8 mouse cellular contexts compared by ENCODE assay signal in the genomic region with DNA sequence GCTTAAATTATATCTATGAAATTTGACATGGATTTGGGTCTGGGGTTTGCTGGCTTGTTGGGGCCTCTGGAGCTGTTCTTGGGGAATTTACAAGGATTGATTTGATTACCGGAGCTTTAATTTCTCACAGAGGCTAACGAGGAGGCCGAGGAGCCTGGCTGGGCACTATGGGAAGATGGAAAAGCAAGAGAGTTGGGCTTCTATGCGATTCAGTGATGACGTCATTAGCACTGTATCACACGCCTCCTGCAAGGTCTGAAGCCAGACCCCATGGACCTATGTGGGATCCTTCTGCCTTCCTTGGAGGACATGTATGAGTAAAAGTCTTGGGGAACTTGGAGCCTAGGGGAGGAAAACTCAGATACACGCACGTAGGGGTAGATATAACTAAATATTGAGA. TPM values are rescaled to one million over a fixed set of nuclear protein-coding genes. Genes with fewer than 3 reads are reported as not detected.
DNase-seq lines count a peak whose midpoint lies in the region; ATAC-seq and TF ChIP-seq lines count a peak whose summit lies in the region.

No protein-coding gene starts in this region.

- no peaks in the 10 kb centered on the region for H3K27me3 ChIP-seq in embryonic facial prominence, embryonic 14.5 days (replicated peaks; ENCODE audit: control insufficient read depth, insufficient read depth, low read length)
- H3K27me3 ChIP-seq in hindbrain, embryonic 14.5 days (ENCODE audit: control insufficient read depth, insufficient read depth, low read length) = no peaks in the 10 kb centered on the region
- peaks cover 6% of the 10 kb centered on the region; the same call in 1 of the 2 replicates for H3K27me3 ChIP-seq in neural tube, embryonic 13.5 days

- H3K9ac ChIP-seq in embryonic facial prominence, embryonic 14.5 days (ENCODE audit: low read depth, low read length) = no peak overlapping the region
- no peak overlapping the region for H3K9ac ChIP-seq in hindbrain, embryonic 14.5 days
- H3K9ac ChIP-seq in neural tube, embryonic 13.5 days = no peak overlapping the region

- H3K4me2 ChIP-seq in embryonic facial prominence, embryonic 14.5 days (ENCODE audit: low read depth, low read length) = no peak overlapping the region
- H3K4me2 ChIP-seq in hindbrain, embryonic 14.5 days (replicated peaks) = 0 out of 2 replicates have a peak overlapping the region, but pooled peaks have one; percentile 2
- H3K4me2 ChIP-seq in neural tube, embryonic 13.5 days = no peak overlapping the region

- no peaks in the 10 kb centered on the region for H3K9me3 ChIP-seq in embryonic facial prominence, embryonic 14.5 days (ENCODE audit: control insufficient read depth, low read length)
- H3K9me3 ChIP-seq in hindbrain, embryonic 14.5 days (ENCODE audit: control insufficient read depth, low read length) = no peaks in the 10 kb centered on the region
- H3K9me3 ChIP-seq in neural tube, embryonic 13.5 days = no peaks in the 10 kb centered on the region

- TF ChIP-seq CTCF in layer of hippocampus, adult 2 months (conservative IDR thresholded peaks at IDR 0.05) = no peak

- intact Hi-C loops in gastrocnemius, postnatal 36 days (cut with DNase I) = loop anchor here (5.0 kb wide), 1 partner anchor 150 kb away; no protein-coding TSS in a partner anchor

- H3K27ac ChIP-seq in layer of hippocampus, adult 2 months = peak overlapping the region; percentile 55; the same call in 1 of the 2 replicates
- H3K27ac ChIP-seq in embryonic facial prominence, embryonic 14.5 days (replicated peaks; ENCODE audit: low read depth, low read length) = 0 out of 2 replicates have a peak overlapping the region, but pooled peaks have one; percentile 28
- H3K27ac ChIP-seq in hindbrain, embryonic 14.5 days = peak overlapping the region; percentile 43; the same call in 1 of the 2 replicates
- peak overlapping the region; percentile 18 for H3K27ac ChIP-seq in neural tube, embryonic 13.5 days (replicated peaks)

- H3K4me3 ChIP-seq in layer of hippocampus, adult 2 months = peak overlapping the region; percentile 29; the same call in 1 of the 2 replicates
- no peak overlapping the region for H3K4me3 ChIP-seq in embryonic facial prominence, embryonic 14.5 days (ENCODE audit: low read depth, low read length)
- no peak overlapping the region for H3K4me3 ChIP-seq in hindbrain, embryonic 14.5 days (replicated peaks; ENCODE audit: low read length)
- no peak overlapping the region for H3K4me3 ChIP-seq in neural tube, embryonic 13.5 days

- no peaks in the 10 kb centered on the region for H3K36me3 ChIP-seq in embryonic facial prominence, embryonic 14.5 days (ENCODE audit: control insufficient read depth, insufficient read depth, low read length)
- no peaks in the 10 kb centered on the region for H3K36me3 ChIP-seq in hindbrain, embryonic 14.5 days (replicated peaks; ENCODE audit: control insufficient read depth, insufficient read depth)
- H3K36me3 ChIP-seq in neural tube, embryonic 13.5 days = no peaks in the 10 kb centered on the region

- no peak for DNase-seq in layer of hippocampus, adult 2 months (ENCODE audit: low spot score in 2 of 2)
- no peak for DNase-seq in layer of hippocampus, adult 11-12 months (ENCODE audit: low spot score)
- DNase-seq in embryonic facial prominence, embryonic 14.5 days (ENCODE audit: low spot score) = no peak
- no peak for DNase-seq in hindbrain, embryonic 14.5 days (ENCODE audit: low spot score)
- DNase-seq in gastrocnemius, postnatal 36 days = no peak
- DNase-seq in frontal cortex, postnatal 10 days (ENCODE audit: low spot score in 2 of 2) = no peak

- peaks cover 23% of the 10 kb centered on the region for H3K4me1 ChIP-seq in embryonic facial prominence, embryonic 14.5 days (ENCODE audit: control insufficient read depth, insufficient read depth, low read length)
- peaks cover 29% of the 10 kb centered on the region for H3K4me1 ChIP-seq in hindbrain, embryonic 14.5 days (replicated peaks; ENCODE audit: control insufficient read depth, insufficient read depth, low read length)
- H3K4me1 ChIP-seq in neural tube, embryonic 13.5 days (replicated peaks) = peaks cover 59% of the 10 kb centered on the region

- ATAC-seq in embryonic facial prominence, embryonic 14.5 days (ENCODE audit: low read depth) = no peak
- no peak for ATAC-seq in hindbrain, embryonic 14.5 days (ENCODE audit: low FRiP score)
- ATAC-seq in neural tube, embryonic 13.5 days (ENCODE audit: low read depth) = no peak; the same call in 1 of the 2 replicates
- ATAC-seq in granulocyte monocyte progenitor cell, adult 5-6 weeks (replicated peaks; ENCODE audit: poor library complexity, severe bottlenecking) = no peak

- WGBS in embryonic facial prominence, embryonic 14.5 days = 38% methylated on average over 8 of the region's 8 CpGs
- WGBS in hindbrain, embryonic 14.5 days = 35% methylated on average over 8 of the region's 8 CpGs
- WGBS in neural tube, embryonic 13.5 days = 39% methylated on average over 8 of the region's 8 CpGs

RNA-seq across cellular contexts. Expression of gene Pknox2, which starts 30.3 kb away (rescaled TPM):
- total RNA-seq in layer of hippocampus, adult 2 months (2021) = 10 to 100 TPM; 41.1 to 41.2 TPM
- 9.5 and 10.6 TPM in 2 replicates for polyA plus RNA-seq in embryonic facial prominence, embryonic 14.5 days (2014; fragmentation: Nextera tagmentation; extraction: Ambion mirVana)
- polyA plus RNA-seq in hindbrain, embryonic 14.5 days (2014; fragmentation: Nextera tagmentation; extraction: Ambion mirVana) = 25.1 and 25.8 TPM in 2 replicates
- polyA plus RNA-seq in neural tube, embryonic 13.5 days (2015; fragmentation: Nextera tagmentation; extraction: Ambion mirVana) = 59.2 and 65.0 TPM in 2 replicates
- total RNA-seq in gastrocnemius, postnatal 36 days (2021) = 10 to 100 TPM; 31.1 to 43.3 TPM
- not detected in 2 replicates for total RNA-seq in granulocyte monocyte progenitor cell, adult 5-6 weeks (2014; fragmentation: Nextera tagmentation)
- total RNA-seq in granulocyte monocyte progenitor cell, adult 5-6 weeks (2017) = not detected in 2 replicates

RNA-seq across cellular contexts. Expression of gene Tmem218, which starts 30.5 kb away (rescaled TPM):
- 1 to 10 TPM; 6.2 to 8.1 TPM for total RNA-seq in layer of hippocampus, adult 2 months (2021)
- 10.5 and 14.2 TPM in 2 replicates for polyA plus RNA-seq in embryonic facial prominence, embryonic 14.5 days (2014; fragmentation: Nextera tagmentation; extraction: Ambion mirVana)
- polyA plus RNA-seq in hindbrain, embryonic 14.5 days (2014; fragmentation: Nextera tagmentation; extraction: Ambion mirVana) = 9.8 and 10.6 TPM in 2 replicates
- 12.2 and 12.5 TPM in 2 replicates for polyA plus RNA-seq in neural tube, embryonic 13.5 days (2015; fragmentation: Nextera tagmentation; extraction: Ambion mirVana)
- total RNA-seq in gastrocnemius, postnatal 36 days (2021) = 1 to 10 TPM; 2.0 to 2.5 TPM
- total RNA-seq in granulocyte monocyte progenitor cell, adult 5-6 weeks (2014; fragmentation: Nextera tagmentation) = 2.0 and 4.1 TPM in 2 replicates
- 1.9 and 4.2 TPM in 2 replicates for total RNA-seq in granulocyte monocyte progenitor cell, adult 5-6 weeks (2017)

Comparison
In these comparisons a context has a peak if more than half of its experiments do, and no peak if none do; other contexts are left out.
1. RNA of gene Pknox2, which starts 30.3 kb away (total RNA-seq): 31.1 to 43.3 TPM in gastrocnemius, postnatal 36 days and 41.1 to 41.2 TPM in layer of hippocampus, adult 2 months; not detected in granulocyte monocyte progenitor cell, adult 5-6 weeks; every median in the first group is over 10 times any median in the second.
2. Peak in every context shown above with its lines, with median percentiles within 50 percentile points of each other: H3K27ac ChIP-seq.